Mouse (Mus musculus) mature B cell (primary cell): Measurements from ENCODE around the gene Gjc1.

ENCODE experiments used
- in situ Hi-C: fragments of 300-500 bp; cut with MboI; formaldehyde crosslinking; loops from 2 replicates; pipeline ENCODE4 v1.14.3; 2019

Gene Gjc1

GRCm38 (mm10) chr11:102819021-102819782 is at the start of gene Gjc1:
Gene Gjc1 (minus strand): TSS chr11:102819700.
- in situ Hi-C loops = no loop called here

GRCm38 (mm10) chr11:102864272-102864671 is 44.8 kb upstream of the Gjc1 start:
- in situ Hi-C loops = no loop called here

- in situ Hi-C loops = no loop called here
Observed at GRCm38 (mm10) chr11:102859933-102860332, 40.4 kb upstream of the Gjc1 start.

- in situ Hi-C loops = no loop called here
Observed at GRCm38 (mm10) chr11:102858951-102859350, 39.5 kb upstream of the Gjc1 start.

GRCm38 (mm10) chr11:102855941-102856340 is 36.4 kb upstream of the Gjc1 start:
- in situ Hi-C loops = no loop called here

GRCm38 (mm10) chr11:102853760-102854159 is 34.3 kb upstream of the Gjc1 start:
- in situ Hi-C loops = no loop called here

- in situ Hi-C loops = no loop called here
Observed at GRCm38 (mm10) chr11:102851883-102852282, 32.4 kb upstream of the Gjc1 start.

GRCm38 (mm10) chr11:102845926-102846325 is 26.4 kb upstream of the Gjc1 start:
- in situ Hi-C loops = no loop called here

GRCm38 (mm10) chr11:102838616-102839150 is 19.2 kb upstream of the Gjc1 start:
- in situ Hi-C loops = no loop called here

GRCm38 (mm10) chr11:102838126-102838525 is 18.6 kb upstream of the Gjc1 start:
- in situ Hi-C loops = no loop called here

- in situ Hi-C loops = no loop called here
Observed at GRCm38 (mm10) chr11:102837385-102837784, 17.9 kb upstream of the Gjc1 start.

GRCm38 (mm10) chr11:102836146-102836545 is 16.6 kb upstream of the Gjc1 start:
- in situ Hi-C loops = no loop called here

- in situ Hi-C loops = no loop called here
Observed at GRCm38 (mm10) chr11:102835549-102835948, 16.0 kb upstream of the Gjc1 start, which contains the start of gene Higd1b. Gene Higd1b (plus strand): TSS chr11:102835849.

- in situ Hi-C loops = no loop called here
Observed at GRCm38 (mm10) chr11:102834219-102834618, 14.7 kb upstream of the Gjc1 start.

GRCm38 (mm10) chr11:102832700-102833297 is 13.3 kb upstream of the Gjc1 start:
- in situ Hi-C loops = no loop called here

GRCm38 (mm10) chr11:102830276-102830675 is 10.8 kb upstream of the Gjc1 start:
- in situ Hi-C loops = no loop called here

- in situ Hi-C loops = no loop called here
Observed at GRCm38 (mm10) chr11:102827097-102827496, 7.6 kb upstream of the Gjc1 start.

- in situ Hi-C loops = no loop called here
Observed at GRCm38 (mm10) chr11:102826476-102826875, 7.0 kb upstream of the Gjc1 start.

GRCm38 (mm10) chr11:102821231-102821630 is 1.7 kb upstream of the Gjc1 start:
- in situ Hi-C loops = no loop called here

GRCm38 (mm10) chr11:102820432-102820831 is 932 bp upstream of the Gjc1 start:
- in situ Hi-C loops = no loop called here

GRCm38 (mm10) chr11:102819783-102820385 is 384 bp upstream of the Gjc1 start:
- in situ Hi-C loops = no loop called here

GRCm38 (mm10) chr11:102818121-102819020 is 1.1 kb downstream of the Gjc1 start:
- in situ Hi-C loops = no loop called here
